Mouse (Mus musculus) heart, postnatal 36 days (tissue): ENCODE measurements around the gene Rnf144b. TPM values are rescaled to one million over a fixed set of nuclear protein-coding genes. Genes with fewer than 3 reads are reported as not detected.

Experiments
- DNase-seq, 2 experiments: peaks; one replicate each; pipeline ENCODE4 v3.0.0; 2021 to 2022
- intact Hi-C: fragments of 180-260 bp; cut with DNase I; formaldehyde crosslinking; loops from one replicate; pipeline ENCODE4 v1.15.1; 2025
- total RNA-seq, 2 experiments: library from RNA; stranded (reverse); gene quantifications; 2 replicates each; pipeline ENCODE4 v1.2.3; 2021

The Rnf144b gene
- total RNA-seq, 2 experiments from 2014 or later, result 15.2 to 34.7 TPM

DNA sequence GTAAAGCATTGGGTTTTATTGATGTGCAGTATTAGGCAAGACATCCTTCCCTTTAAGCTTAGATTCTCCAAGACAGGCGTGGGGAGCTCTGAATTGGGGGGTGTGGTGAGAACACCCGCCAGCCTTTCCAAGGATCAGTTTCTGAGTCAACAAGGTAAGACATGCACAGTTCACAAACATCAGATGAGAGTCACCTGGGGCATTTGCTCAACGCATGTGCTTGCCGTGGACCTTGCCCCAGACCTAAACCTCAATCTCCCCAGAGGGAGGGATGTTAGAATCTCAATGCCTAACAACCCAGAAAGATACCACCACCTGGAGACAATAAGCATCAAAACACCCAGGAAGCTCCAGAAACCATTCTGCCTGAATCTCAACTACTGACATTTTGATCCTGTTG lies 47.6 kb downstream of the Rnf144b start:
- DNase-seq, result no peak

DNA sequence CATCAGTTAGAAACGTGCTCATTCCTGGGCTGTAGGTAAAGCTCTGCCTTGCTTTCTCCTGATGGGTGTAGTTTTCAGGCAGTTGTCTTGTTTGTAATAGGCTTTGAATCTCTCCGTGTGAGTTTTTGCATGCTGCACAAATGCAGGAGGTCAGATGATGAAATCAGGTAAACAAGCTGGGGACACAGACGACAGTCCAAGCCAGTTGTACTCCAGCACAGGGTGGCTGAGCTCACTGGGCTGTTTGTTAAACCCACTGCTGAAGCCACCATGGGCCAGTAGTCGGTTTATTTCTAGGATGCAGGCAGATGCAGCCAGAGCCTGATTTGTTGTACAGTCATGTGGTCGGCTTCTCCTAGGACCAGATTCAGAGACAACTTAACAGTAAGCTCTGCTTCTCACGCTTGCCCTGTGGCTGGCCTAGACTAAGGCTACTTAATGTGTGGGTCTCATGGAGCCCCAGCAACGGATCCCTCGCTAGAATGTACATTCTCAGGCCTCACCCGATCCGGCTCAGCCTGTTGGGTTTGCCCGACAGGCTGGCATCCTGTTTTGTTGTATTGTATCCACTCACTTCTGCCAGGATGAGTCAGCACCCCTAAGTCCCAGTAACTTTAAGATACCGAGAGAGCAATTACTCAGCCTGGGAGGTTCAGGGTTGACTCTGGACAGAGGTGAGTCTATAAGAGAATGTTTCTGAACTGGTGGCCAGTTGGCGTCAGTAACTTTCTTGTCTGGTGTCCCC lies 48.5 kb downstream of the Rnf144b start:
- intact Hi-C loops, result no loop called here
- DNase-seq, result no peak

More for the DNA sequence above, 47.6 kb downstream of the Rnf144b start:
- intact Hi-C loops, result no loop called here

DNA sequence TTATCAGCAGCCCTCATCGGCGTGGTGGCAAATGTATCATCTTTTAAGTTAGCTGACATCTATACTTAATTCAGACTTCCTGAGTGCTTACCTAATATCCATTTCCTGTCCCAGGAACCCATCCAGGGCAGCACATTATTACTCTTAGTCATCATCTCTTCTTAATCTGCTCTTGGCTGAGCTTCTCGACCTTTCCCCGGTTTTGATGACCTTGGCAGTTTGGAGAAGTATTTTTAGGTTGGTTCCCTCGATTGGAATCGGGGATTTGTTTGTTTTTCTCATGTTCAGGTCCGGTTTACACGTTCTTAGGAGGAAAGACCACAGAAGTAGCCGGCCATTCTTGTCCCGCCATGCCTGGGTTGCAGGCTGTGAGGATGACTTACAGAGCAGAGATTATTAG lies 50.4 kb downstream of the Rnf144b start:
- intact Hi-C loops, result no loop called here
- no peak for DNase-seq

DNA sequence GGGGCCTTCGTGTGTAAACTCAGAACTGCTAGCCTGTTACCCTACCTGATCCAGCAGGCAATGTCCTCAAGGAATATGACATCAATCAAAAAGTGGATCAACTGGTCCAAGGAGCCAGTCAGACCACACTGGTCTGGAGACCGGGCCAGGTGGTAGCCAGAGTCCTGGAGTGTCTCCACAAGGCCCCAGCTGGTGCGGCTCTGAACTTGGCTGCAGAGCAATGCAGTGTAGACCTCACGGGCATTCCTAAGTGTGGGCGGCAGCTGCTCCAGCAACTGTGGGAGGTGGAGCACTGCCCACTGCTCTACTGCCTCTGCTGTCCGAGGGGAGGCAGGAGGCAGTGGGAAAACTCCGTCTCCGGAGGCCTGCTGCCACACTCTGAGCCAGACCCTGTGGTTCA lies 55.7 kb downstream of the Rnf144b start:
- intact Hi-C loops, result no loop called here
- DNase-seq, result no peak

DNA sequence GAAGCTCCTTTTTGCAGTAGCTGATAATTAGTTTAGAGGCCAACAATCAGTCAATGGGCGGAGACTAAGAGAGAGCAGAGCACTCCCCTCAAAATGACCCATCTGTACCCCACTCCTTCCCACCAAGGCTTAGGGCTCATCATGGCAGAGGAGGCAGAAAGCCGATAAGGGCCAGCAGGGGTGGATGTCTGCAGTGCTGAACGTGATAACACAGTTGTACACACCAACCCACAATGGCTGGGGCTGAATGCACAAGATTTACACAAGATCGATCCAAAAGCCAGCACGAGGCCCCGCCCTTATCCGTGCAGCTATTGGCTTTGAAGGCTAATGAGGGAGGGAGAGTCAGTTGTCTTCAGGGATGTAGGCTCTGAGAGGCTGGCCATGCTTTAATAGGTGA lies 58.3 kb downstream of the Rnf144b start:
- intact Hi-C loops, result no loop called here
- DNase-seq, result no peak

DNA sequence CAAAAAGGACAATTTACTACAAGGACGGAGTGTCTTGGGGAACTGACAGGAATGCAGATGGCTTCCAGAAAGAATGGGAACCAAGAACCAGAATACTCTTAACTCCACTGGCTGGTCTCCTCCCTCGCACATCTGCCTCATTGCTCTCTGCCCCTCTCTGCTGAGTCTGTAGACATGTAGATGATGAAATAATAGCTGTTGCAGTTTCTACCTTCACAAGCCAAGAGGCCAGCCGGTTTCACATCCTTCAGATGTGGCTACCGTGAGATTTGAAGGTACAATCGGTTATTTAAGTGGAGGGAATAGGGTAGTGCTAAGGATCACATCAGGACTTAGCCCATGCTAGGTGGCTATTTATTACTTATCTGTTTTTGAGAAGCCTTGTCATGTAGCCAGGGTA lies 59.9 kb downstream of the Rnf144b start:
- intact Hi-C loops, result no loop called here
- no peak for DNase-seq

DNA sequence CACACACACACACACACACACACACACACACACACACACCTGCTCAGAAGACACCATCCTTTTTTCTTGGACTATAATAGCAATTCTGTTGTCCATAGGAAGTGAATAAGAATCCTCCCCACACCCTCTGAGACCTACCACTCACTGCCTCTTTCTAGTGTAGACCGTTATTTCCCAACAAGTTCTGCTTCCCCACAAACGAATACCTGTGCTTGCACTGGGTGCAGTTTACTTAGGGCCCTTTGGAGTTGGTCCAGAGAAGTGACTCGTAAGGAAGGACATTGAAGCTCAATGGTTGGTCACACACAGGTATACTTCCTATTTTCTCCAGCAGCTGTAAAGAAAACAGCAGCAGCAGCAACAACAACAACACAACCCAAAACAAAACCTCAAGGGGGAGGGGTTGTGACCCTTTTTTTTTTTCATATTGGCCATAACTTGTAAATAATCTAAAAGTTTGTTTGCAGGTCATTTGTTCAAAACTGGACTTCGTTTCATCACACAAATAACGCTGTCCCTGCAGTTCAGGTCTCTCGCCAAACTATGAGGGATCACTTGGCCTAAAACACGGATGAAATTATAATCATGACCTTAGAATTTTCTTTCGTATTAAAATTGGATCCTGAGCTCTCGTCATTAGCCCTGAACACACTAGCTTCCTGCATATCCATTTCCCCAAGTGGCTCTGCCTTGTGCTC lies 60.7 kb downstream of the Rnf144b start:
- intact Hi-C loops, result no loop called here
- DNase-seq, result no peak

DNA sequence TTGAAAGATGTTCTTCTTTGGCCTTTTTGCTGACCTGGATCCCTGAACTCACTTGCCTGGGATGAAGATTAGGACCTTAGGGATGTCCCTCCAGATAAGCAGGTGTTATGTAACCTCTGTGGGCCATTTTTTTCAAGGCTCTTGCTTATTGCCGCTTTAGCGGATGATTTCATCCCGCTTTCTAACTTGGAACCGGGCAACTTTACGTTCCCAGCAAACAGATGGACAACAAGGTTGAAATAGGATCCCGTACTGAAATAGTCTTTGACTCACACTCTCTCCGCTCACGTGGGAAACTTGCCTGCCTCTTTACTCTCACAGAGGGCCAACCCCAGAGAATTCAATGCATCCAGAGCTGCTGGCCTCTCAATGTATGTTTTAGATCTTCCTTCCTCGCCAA lies 61.3 kb downstream of the Rnf144b start:
- intact Hi-C loops, result no loop called here
- DNase-seq, result no peak

DNA sequence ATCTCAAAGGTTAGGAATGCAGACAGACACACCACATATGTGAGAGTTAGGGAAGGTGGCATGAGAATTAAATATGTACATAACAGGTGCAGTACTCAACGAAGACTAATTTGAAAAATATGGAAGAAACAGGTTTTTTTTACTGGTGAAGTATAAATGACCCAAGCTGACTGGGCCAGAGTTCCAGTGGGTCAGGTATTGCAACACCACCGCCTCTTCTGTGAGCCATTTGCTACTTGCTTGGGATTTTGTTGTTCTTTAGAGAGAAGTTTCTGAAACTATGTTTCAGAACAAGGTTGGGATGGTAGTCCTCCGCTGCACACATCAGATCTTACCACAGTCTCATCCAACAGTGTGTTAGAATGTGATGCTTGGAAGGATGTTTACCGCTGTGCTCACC lies 65.4 kb downstream of the Rnf144b start:
- intact Hi-C loops, result no loop called here

DNA sequence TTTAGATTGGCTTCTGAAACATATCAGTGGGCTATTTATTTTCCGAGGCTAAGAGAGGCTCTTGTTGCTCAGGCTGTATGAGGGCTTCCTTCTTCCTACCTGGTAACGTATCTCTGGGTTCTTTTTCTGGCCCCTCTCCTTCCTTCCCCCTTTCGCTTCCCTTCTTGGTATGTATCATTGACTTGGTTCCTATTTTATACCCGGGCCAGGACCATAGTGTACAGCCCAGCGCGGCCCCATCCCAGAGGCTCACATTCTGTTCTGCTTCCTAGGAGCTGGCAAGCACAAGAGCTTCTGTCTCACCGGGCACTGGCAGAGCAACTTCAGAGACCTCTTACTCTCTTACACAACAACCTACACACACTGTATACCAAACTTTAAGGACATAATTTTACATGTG lies 67.5 kb downstream of the Rnf144b start:
- intact Hi-C loops, result loop anchor here (5.0 kb wide), 1 partner anchor 52 kb away; no protein-coding TSS in a partner anchor

More for the DNA sequence above, 65.4 kb downstream of the Rnf144b start:
- DNase-seq, result no peak

DNA sequence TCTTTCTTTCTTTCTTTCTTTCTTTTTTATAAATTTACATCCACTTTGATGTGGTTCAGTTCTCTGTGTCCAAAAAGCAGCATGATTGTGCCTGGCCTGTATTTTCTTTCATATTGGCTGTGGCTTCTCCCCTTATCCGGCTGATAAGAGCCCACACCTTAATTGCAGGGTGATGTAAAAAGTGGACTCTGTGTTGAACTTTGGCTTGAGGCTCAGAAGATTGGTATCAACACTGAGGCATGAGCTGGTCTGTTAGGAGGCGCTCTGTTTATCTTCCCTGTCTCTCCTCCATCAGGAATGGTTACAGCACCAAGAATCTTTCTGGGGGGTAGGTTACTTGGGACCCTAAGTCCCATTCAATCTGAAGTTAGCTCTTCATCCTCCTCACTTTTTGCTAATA lies 69.7 kb downstream of the Rnf144b start:
- intact Hi-C loops, result loop anchor here (5.0 kb wide), 1 partner anchor 50 kb away; no protein-coding TSS in a partner anchor
- no peak for DNase-seq

More for the DNA sequence above, 67.5 kb downstream of the Rnf144b start:
- DNase-seq, result peak in 1 of 2 experiments; percentile 31

DNA sequence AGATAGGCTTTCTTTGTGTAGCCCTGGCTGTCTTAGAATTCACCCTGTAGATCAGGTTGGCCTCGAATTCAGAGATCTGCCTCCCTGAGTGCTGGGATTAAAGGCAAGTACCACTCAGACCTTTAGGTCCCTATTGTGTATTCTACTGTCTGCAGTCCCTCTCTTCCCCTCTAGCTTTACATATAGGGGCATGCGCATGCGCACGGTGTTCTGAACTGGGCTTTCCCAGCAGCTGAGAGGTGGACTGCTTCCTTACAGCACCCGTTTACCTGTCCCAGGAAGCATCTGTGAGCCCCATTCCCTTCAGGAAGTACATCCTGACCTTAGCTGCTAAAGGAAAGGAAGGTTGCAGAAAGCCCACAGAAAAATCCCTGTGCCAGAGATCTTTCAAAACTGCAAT lies 70.3 kb downstream of the Rnf144b start:
- intact Hi-C loops, result loop anchor here (5.0 kb wide), 1 partner anchor 50 kb away; no protein-coding TSS in a partner anchor
- no peak for DNase-seq

DNA sequence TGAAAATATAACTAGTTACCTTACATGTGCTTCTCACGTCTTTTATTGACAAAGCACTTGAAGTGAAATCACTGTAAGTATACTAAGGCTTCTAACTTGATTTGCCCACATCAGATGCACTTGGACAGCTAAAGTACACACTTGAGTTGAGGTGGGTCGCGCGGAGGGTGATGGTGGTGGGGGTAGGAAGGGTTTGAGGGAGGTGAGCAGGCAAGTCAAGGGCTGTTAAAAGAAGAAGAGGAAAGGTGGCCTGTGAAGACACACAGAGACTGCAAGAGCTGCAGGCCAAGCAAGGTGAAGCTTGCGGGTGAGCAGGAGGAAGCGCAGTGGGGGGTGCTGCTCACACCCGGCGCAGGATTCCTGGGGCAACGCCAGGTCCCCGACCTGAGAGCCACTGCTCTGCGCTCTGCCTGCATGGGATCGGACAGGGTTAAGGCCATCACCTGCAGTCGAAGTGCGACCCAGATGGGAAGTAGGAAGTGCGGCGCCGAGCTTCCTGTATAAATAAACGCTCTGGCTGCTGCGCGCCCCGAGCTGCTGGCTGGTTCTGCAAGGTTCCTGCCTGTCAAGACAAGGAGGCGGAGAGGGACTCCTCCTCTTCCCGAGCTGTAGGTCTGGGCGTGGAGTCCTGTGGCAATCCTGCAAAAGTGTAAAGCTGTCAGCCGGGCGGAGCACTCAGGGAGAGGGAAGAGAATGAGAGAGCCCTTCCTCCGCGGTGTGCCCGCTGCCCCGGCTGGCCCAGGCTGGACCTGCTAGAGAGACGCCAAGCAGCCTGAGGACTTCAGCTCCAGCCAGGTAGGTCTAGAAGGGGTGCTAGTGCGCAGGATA lies 71.1 kb downstream of the Rnf144b start:
- intact Hi-C loops, result loop anchor here (2.0 to 5.0 kb wide), 2 partner anchors 43 to 49 kb away; no protein-coding TSS in a partner anchor
- peak; percentile 71 to 80 for DNase-seq

DNA sequence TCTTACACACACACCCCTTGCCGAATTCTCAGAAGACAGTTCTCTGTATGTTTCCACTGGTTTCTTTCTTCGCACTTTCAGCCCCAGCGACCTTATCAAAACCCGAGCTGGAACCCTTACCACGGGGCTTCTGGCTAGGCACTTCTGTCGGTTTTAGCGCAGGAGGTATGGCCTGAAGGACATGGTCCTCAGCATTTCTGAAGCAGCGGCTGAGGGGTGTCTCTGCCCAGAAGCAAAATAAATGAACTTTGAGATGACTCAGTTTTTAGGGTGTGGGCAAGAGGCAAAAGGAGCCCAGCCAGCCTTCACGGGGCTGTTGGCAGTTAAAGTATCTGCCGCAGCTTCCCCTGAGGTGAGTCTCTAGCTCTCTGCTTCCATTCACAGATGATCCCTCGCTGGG lies 72.2 kb downstream of the Rnf144b start:
- peak in 1 of 2 experiments; percentile 26 for DNase-seq
- intact Hi-C loops, result loop anchor here (2.0 to 5.0 kb wide), 2 partner anchors 44 to 48 kb away; no protein-coding TSS in a partner anchor

DNA sequence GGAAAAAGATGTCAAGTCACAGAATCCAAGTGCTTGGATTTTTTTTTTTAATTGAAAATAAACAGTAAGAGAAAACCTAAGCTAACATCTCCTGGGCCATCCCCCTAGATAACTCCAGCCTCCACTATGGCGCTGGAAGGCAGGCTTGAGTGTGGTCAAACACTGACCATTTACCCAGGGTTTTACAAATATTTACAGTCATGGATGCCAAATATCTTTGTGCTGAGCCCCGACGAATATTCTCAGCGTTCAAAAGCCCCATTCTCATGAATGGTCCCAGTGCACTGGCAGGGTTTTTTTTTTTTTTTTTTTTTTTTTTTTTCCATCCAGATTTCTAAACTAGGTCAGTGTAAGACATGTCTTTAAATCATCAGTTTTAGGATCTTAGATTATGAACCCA lies 73.0 kb downstream of the Rnf144b start:
- no peak for DNase-seq

DNA sequence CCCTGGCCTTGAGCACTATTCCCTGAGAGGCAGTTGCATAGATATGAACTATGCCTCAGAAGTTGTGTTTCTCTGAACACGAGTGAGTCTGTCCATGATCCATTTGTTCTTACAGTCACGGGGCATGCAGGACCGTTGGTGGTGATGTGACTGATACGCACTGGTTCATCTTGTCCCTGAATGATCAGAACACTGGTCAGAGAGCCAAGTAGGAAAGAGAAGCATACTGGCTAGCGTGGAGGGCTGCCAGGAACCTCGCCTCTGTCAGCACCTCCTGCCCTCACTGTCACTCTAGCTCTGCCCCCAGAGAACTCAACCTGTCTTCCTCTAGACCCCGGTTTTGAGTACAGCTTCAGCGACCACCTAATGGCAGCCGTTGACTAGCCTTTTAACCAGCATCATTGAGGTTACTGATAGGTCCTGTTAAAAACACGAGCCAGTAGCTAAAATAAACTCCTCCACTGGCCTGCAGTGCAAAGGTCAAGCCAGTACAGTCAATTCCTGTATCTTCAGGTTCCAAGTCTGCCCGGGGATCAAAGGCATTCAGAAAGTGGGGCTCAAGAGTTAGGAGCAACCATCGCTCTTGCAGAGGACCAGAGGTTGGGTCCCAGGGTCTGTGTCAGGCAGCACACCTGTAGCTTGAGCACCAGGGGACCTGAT lies 77.7 kb downstream of the Rnf144b start:
- peak; percentile 40 to 61 for DNase-seq
- intact Hi-C loops, result no loop called here

More for the DNA sequence above, 73.0 kb downstream of the Rnf144b start:
- intact Hi-C loops, result loop anchor here (2.0 kb wide), 1 partner anchor 45 kb away; no protein-coding TSS in a partner anchor

DNA sequence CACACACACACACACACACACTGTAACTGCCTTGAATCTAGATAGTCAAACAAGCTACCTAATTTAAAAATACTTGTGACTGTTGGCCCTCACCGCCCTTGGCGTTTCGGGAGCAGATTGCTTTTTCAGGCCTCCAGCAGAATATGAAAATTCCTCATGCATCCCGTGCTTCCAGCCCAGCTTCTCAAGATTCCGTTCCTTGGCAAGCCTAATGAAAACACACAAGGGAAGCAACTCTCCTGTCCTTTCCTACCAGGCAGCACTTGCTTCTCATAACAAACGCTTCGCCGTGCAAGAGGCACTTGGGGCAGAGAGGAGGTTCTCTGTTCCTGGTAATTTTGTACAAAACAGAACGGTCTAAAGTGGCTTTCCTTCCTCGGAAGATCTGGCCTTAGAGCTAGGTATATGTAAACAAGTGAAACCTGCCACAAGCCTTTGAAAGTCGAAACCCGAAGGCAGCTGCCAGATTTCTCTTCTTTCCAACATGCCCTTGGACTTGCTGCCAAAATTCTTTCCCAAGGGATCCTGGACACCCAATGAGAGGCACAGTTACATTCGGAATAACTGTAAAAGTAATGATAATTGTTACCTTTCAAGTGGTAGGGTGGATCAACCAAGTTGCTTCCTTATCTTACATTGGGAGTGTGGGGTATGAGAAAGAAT lies 79.6 kb downstream of the Rnf144b start:
- intact Hi-C loops, result loop anchor here (2.0 kb wide), 1 partner anchor 19 kb away; no protein-coding TSS in a partner anchor
- peak; percentile 45 to 56 for DNase-seq

DNA sequence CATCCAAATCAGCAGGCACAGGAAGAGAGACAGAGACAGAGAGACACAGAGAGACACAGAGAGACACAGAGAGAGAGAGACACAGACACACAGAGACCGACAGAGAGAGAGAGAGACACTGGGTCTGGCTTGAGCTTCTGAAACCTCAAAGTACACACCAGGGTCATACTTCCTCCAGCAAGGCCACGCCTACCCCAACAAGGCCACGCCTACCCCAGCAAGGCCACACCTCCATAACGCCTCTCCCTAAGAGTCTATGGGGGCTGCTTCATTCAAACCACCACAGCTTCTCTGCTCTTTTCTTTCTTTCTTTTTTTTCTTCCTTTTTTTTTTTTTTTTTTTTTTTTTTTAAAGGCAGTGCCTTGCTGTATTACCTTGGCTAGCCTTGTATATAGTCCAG lies 88.0 kb downstream of the Rnf144b start:
- DNase-seq, result no peak
- intact Hi-C loops, result no loop called here

DNA sequence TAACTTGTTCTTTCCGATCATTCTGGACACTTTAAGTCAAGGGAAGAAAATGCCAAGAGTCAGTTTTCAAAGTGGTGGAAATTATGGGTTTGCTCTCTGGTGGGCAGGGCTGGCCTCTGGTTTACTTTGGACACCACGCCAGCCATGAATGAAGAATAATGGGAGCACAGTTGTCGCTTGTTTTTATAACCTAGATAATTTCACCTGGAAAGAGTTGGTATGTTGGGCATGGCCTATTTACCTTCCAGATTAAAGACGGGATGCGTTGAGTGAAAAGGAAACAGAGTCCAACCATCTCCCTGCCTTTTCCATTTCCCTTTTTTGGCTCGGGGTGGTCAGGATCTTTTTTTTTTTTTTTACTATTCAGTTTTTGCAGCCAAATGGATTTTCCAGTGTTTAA lies 88.5 kb downstream of the Rnf144b start:
- no peak for DNase-seq
- intact Hi-C loops, result no loop called here

DNA sequence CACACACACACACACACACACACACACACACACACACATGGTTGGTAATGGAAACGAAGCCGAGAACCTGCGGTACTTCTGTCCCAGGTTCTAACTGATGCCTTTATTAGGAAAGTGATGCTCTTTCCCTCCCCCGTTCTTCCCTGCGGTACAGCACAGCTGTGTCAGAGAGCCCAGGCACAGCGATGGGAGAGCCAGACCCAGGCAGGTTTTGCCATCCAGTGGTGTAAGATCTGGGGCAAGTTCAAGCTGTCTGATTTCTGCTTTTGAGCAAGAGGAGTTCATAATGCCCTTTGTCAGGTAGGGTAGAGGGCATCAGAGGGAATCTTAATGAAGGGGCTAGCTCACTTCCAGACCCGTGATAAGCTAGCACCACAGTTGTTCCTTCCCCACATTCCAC lies 89.1 kb downstream of the Rnf144b start:
- DNase-seq, result no peak
- intact Hi-C loops, result no loop called here
